Mouse (Mus musculus) midbrain, postnatal 0 days (tissue): ENCODE measurements around the gene Efnb2. TPM values are rescaled to one million over a fixed set of nuclear protein-coding genes. Genes with fewer than 3 reads are reported as not detected.

Experiments
- ATAC-seq: fragments of 200-750 bp; cut with Nextera tagmentation; 2 replicates; pipeline ENCODE4 v1.8.0; 2017; ENCODE audit warnings: moderate number of reproducible peaks, mild to moderate bottlenecking, moderate TSS enrichment, moderate library complexity; ENCODE audit not compliant: low FRiP score
- DNase-seq: peaks from one replicate; pipeline ENCODE4 v3.0.0-alpha.2; 2015; ENCODE audit warnings: low spot score
- H3K27ac ChIP-seq: fragments of 300-500 bp; sonication (generic); 2 replicates; pipeline ENCODE4 v1.5.1; 2014; ENCODE audit warnings: low read depth, mild to moderate bottlenecking, low read length, mixed read lengths
- H3K27me3 ChIP-seq: fragments of 300-500 bp; sonication (generic); 2 replicates; pipeline ENCODE4 v1.6.1; 2014; ENCODE audit warnings: low read length, control low read depth, mixed read lengths; ENCODE audit not compliant: insufficient read depth
- H3K36me3 ChIP-seq: fragments of 300-500 bp; sonication (generic); 2 replicates; pipeline ENCODE4 v1.6.1; 2014; ENCODE audit warnings: low read length, control low read depth, mixed read lengths; ENCODE audit not compliant: insufficient read depth
- H3K4me1 ChIP-seq: fragments of 300-500 bp; sonication (generic); 2 replicates; pipeline ENCODE4 v1.6.1; 2014; ENCODE audit warnings: mild to moderate bottlenecking, control low read depth, antibody characterized with exemption, low read length, mixed read lengths; ENCODE audit not compliant: insufficient read depth
- H3K4me2 ChIP-seq: fragments of 300-500 bp; sonication (generic); 2 replicates; pipeline ENCODE4 v1.6.1; 2014; ENCODE audit warnings: low read depth, mild to moderate bottlenecking, low read length, mixed read lengths; ENCODE audit not compliant: poor library complexity, severe bottlenecking
- H3K4me3 ChIP-seq: fragments of 300-500 bp; sonication (generic); 2 replicates; pipeline ENCODE4 v1.5.1; 2014; ENCODE audit warnings: low read depth, mild to moderate bottlenecking, low read length, moderate library complexity
- H3K9ac ChIP-seq: fragments of 300-500 bp; sonication (generic); replicated peaks from 2 replicates; pipeline ENCODE4 v1.6.1; 2014; ENCODE audit warnings: mild to moderate bottlenecking, low read length, moderate library complexity, mixed read lengths; ENCODE audit not compliant: poor library complexity, severe bottlenecking
- H3K9me3 ChIP-seq: fragments of 300-500 bp; sonication (generic); 2 replicates; pipeline ENCODE4 v1.6.1; 2016; ENCODE audit warnings: low read length, control low read depth
- CTCF ChIP-seq: IDR thresholded peaks from 2 replicates; pipeline ENCODE4 v1.5.1; 2016; ENCODE audit warnings: antibody characterized with exemption, mild to moderate bottlenecking
- WGBS: fragments of 180-500 bp; shearing (Covaris S2); extraction: QIAGEN DNeasy Blood & Tissue Kit; methylation state at CpG from one replicate; pipeline ENCODE4 v1.1.7; 2014; 5-methylcytosine and 5-hydroxymethylcytosine counted together
- polyA plus RNA-seq: library from polyadenylated mRNA; unstranded; fragments of >200 nt; fragmentation: Nextera tagmentation; extraction: Ambion mirVana; gene quantifications from 2 replicates; pipeline ENCODE4 v1.2.1, GENCODE M21; 2015
- total RNA-seq: library from RNA; depleted of rRNA; stranded (reverse); fragments of >200 nt; gene quantifications from 2 replicates; pipeline ENCODE4 v1.2.3, GENCODE M21; 2014

The Efnb2 gene
- total and polyA plus RNA-seq, 2 experiments from 2014 or later = 6.8 to 20.7 TPM

GRCm38 (mm10) chr8:8603875-8604274, 57.2 kb downstream of the Efnb2 start:
- no peaks in the 10 kb centered on the region for H3K9me3 ChIP-seq
- no peak for TF ChIP-seq CTCF
- 78% methylated on average over 6 of the region's 6 CpGs for WGBS
- no peak overlapping the region for H3K4me3 ChIP-seq
- H3K4me1 ChIP-seq = no peaks in the 10 kb centered on the region
- no peak overlapping the region for H3K4me2 ChIP-seq
- DNase-seq (no peak), ATAC-seq (no peak)
- H3K9ac ChIP-seq = no peak overlapping the region
- H3K36me3 ChIP-seq = no peaks in the 10 kb centered on the region
- no peak overlapping the region for H3K27ac ChIP-seq
- H3K27me3 ChIP-seq = no peaks in the 10 kb centered on the region

DNA sequence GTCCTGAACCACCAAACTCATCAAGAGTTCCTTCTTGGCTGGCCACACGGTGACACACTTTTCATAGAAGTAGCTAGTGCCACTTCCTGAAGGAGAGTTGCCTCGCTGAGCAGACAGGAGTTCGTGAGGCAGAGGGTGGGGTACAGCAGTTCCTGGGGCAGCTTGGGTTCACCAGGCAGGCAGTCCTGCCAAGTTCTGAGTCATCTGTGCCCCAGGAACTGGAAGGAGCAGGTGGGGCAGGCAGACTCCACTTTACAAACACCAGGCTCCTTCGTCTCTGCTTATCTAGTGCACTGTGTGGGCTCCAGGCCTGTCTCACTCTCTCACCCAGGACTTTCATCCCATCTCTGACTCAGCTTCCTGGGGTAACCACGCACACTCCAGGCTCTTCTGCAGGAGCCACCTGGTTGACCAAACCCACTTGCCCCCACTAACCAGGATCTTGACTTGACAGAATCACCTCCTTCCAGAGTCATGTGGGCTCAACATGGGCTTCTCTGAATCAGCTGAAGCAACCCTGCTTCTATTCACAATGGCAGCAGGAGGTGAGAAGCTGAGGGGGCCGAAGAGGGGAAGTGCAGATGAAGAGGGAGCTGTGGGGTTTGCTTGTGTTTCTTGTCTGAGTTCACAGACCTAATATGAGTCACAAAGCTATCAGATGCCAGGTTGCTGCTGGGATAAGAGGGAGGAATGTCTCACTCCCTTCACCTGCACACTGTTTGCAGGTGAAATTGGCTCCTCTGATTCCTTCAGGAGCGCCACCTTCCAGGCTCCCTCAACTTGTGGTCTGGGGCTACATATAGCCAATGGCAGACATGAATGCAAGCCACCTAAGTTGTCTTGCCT, 58.2 kb downstream of the Efnb2 start:
- Histone ChIP-seq H3K4me3 (no peak overlapping the region), H3K27me3 (peaks cover 4% of the 10 kb centered on the region; the same call in 1 of the 2 replicates), H3K9me3 (no peaks in the 10 kb centered on the region), H3K9ac (no peak overlapping the region), H3K4me2 (no peak overlapping the region), H3K36me3 (no peaks in the 10 kb centered on the region), H3K27ac (no peak overlapping the region), H3K4me1 (no peaks in the 10 kb centered on the region)
- ATAC-seq (no peak), DNase-seq (no peak)
- 80% methylated on average over 7 of the region's 7 CpGs for WGBS
- TF ChIP-seq CTCF = no peak

- no peaks in the 10 kb centered on the region for H3K9me3 ChIP-seq
- TF ChIP-seq CTCF = no peak
- no peak overlapping the region for H3K4me2 ChIP-seq
- H3K36me3 ChIP-seq = no peaks in the 10 kb centered on the region
- H3K4me3 ChIP-seq = no peak overlapping the region
- ATAC-seq = no peak
- no peak for DNase-seq
- H3K4me1 ChIP-seq = no peaks in the 10 kb centered on the region
- H3K27me3 ChIP-seq = peaks cover 5% of the 10 kb centered on the region; the same call in 1 of the 2 replicates
- H3K27ac ChIP-seq = no peak overlapping the region
- no peak overlapping the region for H3K9ac ChIP-seq
- 82% methylated on average over 7 of the region's 7 CpGs for WGBS
These were observed 61.1 kb downstream of the Efnb2 start for GRCm38 (mm10) chr8:8599931-8600330.

DNA sequence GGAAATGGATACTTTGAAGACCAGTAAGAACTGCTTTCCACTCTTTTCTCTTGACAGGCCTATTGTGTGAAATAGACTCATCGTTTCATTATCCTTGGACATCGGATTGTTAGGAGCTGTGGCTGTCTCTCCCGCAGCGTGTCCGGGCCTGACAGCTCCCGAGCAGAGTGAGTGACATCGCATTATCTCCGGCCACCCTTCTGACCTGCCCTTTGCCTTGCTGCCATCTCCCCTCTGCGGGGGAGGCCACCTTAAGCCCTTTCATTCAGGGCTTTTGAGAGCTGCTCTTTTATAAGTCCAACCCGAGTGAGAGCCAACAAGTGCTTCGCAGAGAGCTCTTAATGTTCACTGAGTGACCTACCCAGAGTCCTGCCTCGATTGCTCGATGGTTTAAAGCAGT, 63.6 kb downstream of the Efnb2 start:
- TF ChIP-seq CTCF = no peak
- WGBS = 21% methylated on average over 13 of the region's 13 CpGs
- H3K9me3 ChIP-seq = no peaks in the 10 kb centered on the region

GRCm38 (mm10) chr8:8595831-8596611, 65.0 kb downstream of the Efnb2 start:
- WGBS = 52% methylated on average over 12 of the region's 12 CpGs
- TF ChIP-seq CTCF = no peak
- ATAC-seq = no peak

More for the DNA sequence above, 63.6 kb downstream of the Efnb2 start:
- Histone ChIP-seq H3K9ac (no peak overlapping the region), H3K4me1 (no peaks in the 10 kb centered on the region), H3K4me2 (no peak overlapping the region), H3K4me3 (no peak overlapping the region), H3K27me3 (peaks cover 5% of the 10 kb centered on the region; the same call in 1 of the 2 replicates), H3K36me3 (no peaks in the 10 kb centered on the region), H3K27ac (no peak overlapping the region)
- DNase-seq (no peak), ATAC-seq (no peak)

DNA sequence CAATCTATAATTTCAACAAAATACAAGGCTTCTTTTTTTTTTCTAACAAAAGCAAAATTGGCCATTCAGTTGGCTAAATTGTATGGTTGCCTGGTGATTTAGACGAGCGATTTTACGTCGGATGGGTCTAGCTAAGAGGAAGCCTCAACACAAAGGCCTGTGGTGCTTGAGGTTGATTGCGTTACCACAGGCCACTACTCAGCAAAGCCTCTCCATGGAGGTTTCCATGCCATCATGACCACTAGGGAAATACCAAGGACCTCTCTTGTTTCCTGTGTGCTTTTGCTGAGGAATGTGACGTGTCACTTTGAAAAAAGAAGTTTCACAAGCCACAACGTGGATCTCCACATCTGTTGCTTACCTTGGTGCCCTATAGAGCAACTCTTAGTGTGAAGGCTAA, 67.2 kb downstream of the Efnb2 start:
- H3K9me3 ChIP-seq = no peaks in the 10 kb centered on the region
- no peak overlapping the region for H3K9ac ChIP-seq
- DNase-seq (no peak), ATAC-seq (no peak)
- H3K4me3 ChIP-seq = no peak overlapping the region
- H3K27me3 ChIP-seq = peaks cover 5% of the 10 kb centered on the region; the same call in 1 of the 2 replicates
- WGBS = 91% methylated on average over 7 of the region's 7 CpGs
- no peak overlapping the region for H3K4me2 ChIP-seq
- H3K36me3 ChIP-seq = no peaks in the 10 kb centered on the region
- no peak for TF ChIP-seq CTCF
- H3K4me1 ChIP-seq = no peaks in the 10 kb centered on the region
- H3K27ac ChIP-seq = no peak overlapping the region

More at GRCm38 (mm10) chr8:8595831-8596611, 65.0 kb downstream of the Efnb2 start:
- H3K9me3 ChIP-seq = no peaks in the 10 kb centered on the region
- H3K27ac ChIP-seq = no peak overlapping the region
- no peak overlapping the region for H3K4me2 ChIP-seq
- H3K36me3 ChIP-seq = no peaks in the 10 kb centered on the region
- no peak overlapping the region for H3K9ac ChIP-seq
- H3K4me1 ChIP-seq = no peaks in the 10 kb centered on the region
- no peak for DNase-seq
- peaks cover 5% of the 10 kb centered on the region; the same call in 1 of the 2 replicates for H3K27me3 ChIP-seq
- H3K4me3 ChIP-seq = no peak overlapping the region
